Mouse (Mus musculus): ENCODE results near the gene Sema6d. TPM values are rescaled to one million over a fixed set of nuclear protein-coding genes. Genes with fewer than 3 reads are reported as not detected.

Sema6d gene
- polyA plus RNA-seq, 1 experiment, result 0.02 TPM

- TF ChIP-seq GATA1 (IDR thresholded peaks at IDR 0.05; ENCODE audit: low read length), result no peak
- TF ChIP-seq TAL1 (IDR thresholded peaks at IDR 0.05; ENCODE audit: low read length), result no peak
- Histone ChIP-seq H3K36me3 (ENCODE audit: control insufficient read depth) (no peaks in the 10 kb centered on the region), H3K4me3 (replicated peaks) (no peak overlapping the region), H3K4me1 (ENCODE audit: control insufficient read depth) (no peaks in the 10 kb centered on the region), H3K9me3 (ENCODE audit: control insufficient read depth, low read length) (no peaks in the 10 kb centered on the region), H3K27me3 (ENCODE audit: control insufficient read depth) (no peaks in the 10 kb centered on the region)
These were observed 550.9 kb downstream of the Sema6d start for GRCm38 (mm10) chr2:124640500-124641193.

GRCm38 (mm10) chr2:124641194-124641558 is 551.4 kb downstream of the Sema6d start:
- Histone ChIP-seq H3K27me3 (ENCODE audit: control insufficient read depth) (no peaks in the 10 kb centered on the region), H3K36me3 (ENCODE audit: control insufficient read depth) (no peaks in the 10 kb centered on the region), H3K4me3 (replicated peaks) (no peak overlapping the region), H3K9me3 (ENCODE audit: control insufficient read depth, low read length) (no peaks in the 10 kb centered on the region; the same call in 1 of the 2 replicates), H3K4me1 (ENCODE audit: control insufficient read depth) (no peaks in the 10 kb centered on the region)
- TF ChIP-seq TAL1 (IDR thresholded peaks at IDR 0.05; ENCODE audit: low read length), result no peak
- no peak for TF ChIP-seq GATA1 (IDR thresholded peaks at IDR 0.05; ENCODE audit: low read length)

- no peaks in the 10 kb centered on the region for H3K4me1 ChIP-seq (ENCODE audit: control insufficient read depth)
- H3K27me3 ChIP-seq (ENCODE audit: control insufficient read depth), result no peaks in the 10 kb centered on the region
- H3K9me3 ChIP-seq (ENCODE audit: control insufficient read depth, low read length), result no peaks in the 10 kb centered on the region; the same call in 1 of the 2 replicates
- no peak for TF ChIP-seq GATA1 (IDR thresholded peaks at IDR 0.05; ENCODE audit: low read length)
- no peaks in the 10 kb centered on the region for H3K36me3 ChIP-seq (ENCODE audit: control insufficient read depth)
- no peak overlapping the region for H3K4me3 ChIP-seq (replicated peaks)
These were observed 552.4 kb downstream of the Sema6d start for GRCm38 (mm10) chr2:124642131-124642530.

- H3K27me3 ChIP-seq (ENCODE audit: control insufficient read depth), result no peaks in the 10 kb centered on the region
- H3K4me3 ChIP-seq (replicated peaks), result no peak overlapping the region
- no peak for TF ChIP-seq GATA1 (IDR thresholded peaks at IDR 0.05; ENCODE audit: low read length)
- TF ChIP-seq TAL1 (IDR thresholded peaks at IDR 0.05; ENCODE audit: low read length), result no peak
- H3K36me3 ChIP-seq (ENCODE audit: control insufficient read depth), result no peaks in the 10 kb centered on the region
- H3K4me1 ChIP-seq (ENCODE audit: control insufficient read depth), result no peaks in the 10 kb centered on the region
- H3K9me3 ChIP-seq (ENCODE audit: control insufficient read depth, low read length), result no peaks in the 10 kb centered on the region; the same call in 1 of the 2 replicates
These were observed 560.8 kb downstream of the Sema6d start for GRCm38 (mm10) chr2:124650609-124651008.

- no peaks in the 10 kb centered on the region for H3K36me3 ChIP-seq (ENCODE audit: control insufficient read depth)
- H3K4me3 ChIP-seq (replicated peaks), result no peak overlapping the region
- TF ChIP-seq TAL1 (IDR thresholded peaks at IDR 0.05; ENCODE audit: low read length) (no peak), GATA1 (IDR thresholded peaks at IDR 0.05; ENCODE audit: low read length) (no peak)
- no peaks in the 10 kb centered on the region for H3K27me3 ChIP-seq (ENCODE audit: control insufficient read depth)
- no peaks in the 10 kb centered on the region; the same call in 1 of the 2 replicates for H3K9me3 ChIP-seq (ENCODE audit: control insufficient read depth, low read length)
- H3K4me1 ChIP-seq (ENCODE audit: control insufficient read depth), result no peaks in the 10 kb centered on the region
These were observed 561.4 kb downstream of the Sema6d start for GRCm38 (mm10) chr2:124651146-124651545.

GRCm38 (mm10) chr2:124653161-124653560 is 563.4 kb downstream of the Sema6d start:
- H3K27me3 ChIP-seq (ENCODE audit: control insufficient read depth), result no peaks in the 10 kb centered on the region
- H3K36me3 ChIP-seq (ENCODE audit: control insufficient read depth), result no peaks in the 10 kb centered on the region
- TF ChIP-seq TAL1 (IDR thresholded peaks at IDR 0.05; ENCODE audit: low read length) (no peak), GATA1 (IDR thresholded peaks at IDR 0.05; ENCODE audit: low read length) (no peak)
- no peak overlapping the region for H3K4me3 ChIP-seq (replicated peaks)
- H3K4me1 ChIP-seq (ENCODE audit: control insufficient read depth), result no peaks in the 10 kb centered on the region
- H3K9me3 ChIP-seq (ENCODE audit: control insufficient read depth, low read length), result peaks cover 11% of the 10 kb centered on the region

- TF ChIP-seq TAL1 (IDR thresholded peaks at IDR 0.05; ENCODE audit: low read length) (no peak), GATA1 (IDR thresholded peaks at IDR 0.05; ENCODE audit: low read length) (no peak)
- no peaks in the 10 kb centered on the region for H3K36me3 ChIP-seq (ENCODE audit: control insufficient read depth)
- H3K4me1 ChIP-seq (ENCODE audit: control insufficient read depth), result no peaks in the 10 kb centered on the region
- no peaks in the 10 kb centered on the region for H3K27me3 ChIP-seq (ENCODE audit: control insufficient read depth)
- peaks cover 24% of the 10 kb centered on the region for H3K9me3 ChIP-seq (ENCODE audit: control insufficient read depth, low read length)
- no peak overlapping the region for H3K4me3 ChIP-seq (replicated peaks)
These were observed 567.6 kb downstream of the Sema6d start for GRCm38 (mm10) chr2:124657358-124657757.

- H3K27me3 ChIP-seq (ENCODE audit: control insufficient read depth), result no peaks in the 10 kb centered on the region
- no peaks in the 10 kb centered on the region for H3K36me3 ChIP-seq (ENCODE audit: control insufficient read depth)
- H3K4me3 ChIP-seq (replicated peaks), result no peak overlapping the region
- H3K9me3 ChIP-seq (ENCODE audit: control insufficient read depth, low read length), result peaks cover 24% of the 10 kb centered on the region
- TF ChIP-seq GATA1 (IDR thresholded peaks at IDR 0.05; ENCODE audit: low read length), result no peak
- no peak for TF ChIP-seq TAL1 (IDR thresholded peaks at IDR 0.05; ENCODE audit: low read length)
- H3K4me1 ChIP-seq (ENCODE audit: control insufficient read depth), result no peaks in the 10 kb centered on the region
These were observed 568.6 kb downstream of the Sema6d start for GRCm38 (mm10) chr2:124658374-124658773.

- TF ChIP-seq GATA1 (IDR thresholded peaks at IDR 0.05; ENCODE audit: low read length), result no peak
- no peak for TF ChIP-seq TAL1 (IDR thresholded peaks at IDR 0.05; ENCODE audit: low read length)
- Histone ChIP-seq H3K9me3 (ENCODE audit: control insufficient read depth, low read length) (peaks cover 31% of the 10 kb centered on the region), H3K4me1 (ENCODE audit: control insufficient read depth) (no peaks in the 10 kb centered on the region), H3K4me3 (replicated peaks) (no peak overlapping the region), H3K36me3 (ENCODE audit: control insufficient read depth) (no peaks in the 10 kb centered on the region), H3K27me3 (ENCODE audit: control insufficient read depth) (no peaks in the 10 kb centered on the region)
These were observed 569.8 kb downstream of the Sema6d start for GRCm38 (mm10) chr2:124659601-124660000.

- Histone ChIP-seq H3K9me3 (ENCODE audit: control insufficient read depth, low read length) (peaks cover 36% of the 10 kb centered on the region), H3K36me3 (ENCODE audit: control insufficient read depth) (no peaks in the 10 kb centered on the region)
- no peak for TF ChIP-seq TAL1 (IDR thresholded peaks at IDR 0.05; ENCODE audit: low read length)
- TF ChIP-seq GATA1 (IDR thresholded peaks at IDR 0.05; ENCODE audit: low read length), result no peak
These were observed 570.9 kb downstream of the Sema6d start for GRCm38 (mm10) chr2:124660686-124661085.

More at GRCm38 (mm10) chr2:124660686-124661085, 570.9 kb downstream of the Sema6d start:
- H3K4me1 ChIP-seq (ENCODE audit: control insufficient read depth), result no peaks in the 10 kb centered on the region
- H3K4me3 ChIP-seq (replicated peaks), result no peak overlapping the region
- H3K27me3 ChIP-seq (ENCODE audit: control insufficient read depth), result no peaks in the 10 kb centered on the region

Measured in erythroblast, embryonic 14.5 days (primary cell).